Mouse (Mus musculus) kidney, postnatal 0 days (tissue): ENCODE data around the gene Syap1. TPM values are rescaled to one million over a fixed set of nuclear protein-coding genes. Genes with fewer than 3 reads are reported as not detected.
"Not testable (repeated sequence)": the region's sequence is repeated elsewhere in the genome, so short reads cannot be mapped to it uniquely, and the experiment has no call there.

Experiments
- ATAC-seq: fragments of 200-750 bp; cut with Nextera tagmentation; replicated peaks from 2 replicates; pipeline ENCODE4 v1.8.0; 2017; ENCODE audit warnings: low read depth, moderate number of reproducible peaks, moderate TSS enrichment, moderate library complexity; ENCODE audit not compliant: low FRiP score
- DNase-seq: peaks from one replicate; pipeline ENCODE4 v3.0.0-alpha.2; 2016; ENCODE audit warnings: low spot score
- H3K27ac ChIP-seq: fragments of 300-500 bp; sonication (generic); 2 replicates; pipeline ENCODE4 v1.5.1; 2014; ENCODE audit warnings: mild to moderate bottlenecking
- H3K27me3 ChIP-seq: fragments of 300-500 bp; sonication (generic); 2 replicates; pipeline ENCODE4 v1.6.1; 2014; ENCODE audit warnings: low read length, mixed read lengths; ENCODE audit not compliant: insufficient read depth
- H3K36me3 ChIP-seq: fragments of 300-500 bp; sonication (generic); 2 replicates; pipeline ENCODE4 v1.6.1; 2014; ENCODE audit warnings: low read length, mixed read lengths; ENCODE audit not compliant: insufficient read depth
- H3K4me1 ChIP-seq: fragments of 300-500 bp; sonication (generic); replicated peaks from 2 replicates; pipeline ENCODE4 v1.6.1; 2014; ENCODE audit warnings: antibody characterized with exemption, low read length, mixed read lengths; ENCODE audit not compliant: insufficient read depth
- H3K4me2 ChIP-seq: fragments of 300-500 bp; sonication (generic); 2 replicates; pipeline ENCODE4 v1.6.1; 2014; ENCODE audit warnings: mild to moderate bottlenecking, low read length, moderate library complexity, mixed read lengths
- H3K4me3 ChIP-seq: fragments of 300-500 bp; sonication (generic); replicated peaks from 2 replicates; pipeline ENCODE4 v1.5.1; 2014; ENCODE audit warnings: low read depth, low read length
- H3K9ac ChIP-seq: fragments of 300-500 bp; sonication (generic); 2 replicates; pipeline ENCODE4 v1.6.1; 2014; ENCODE audit warnings: low read depth, low read length
- H3K9me3 ChIP-seq: fragments of 300-500 bp; sonication (generic); replicated peaks from 2 replicates; pipeline ENCODE4 v1.6.1; 2016; ENCODE audit warnings: low read length, inconsistent platforms, mixed read lengths
- CTCF ChIP-seq: IDR thresholded peaks from 2 replicates; pipeline ENCODE4 v1.5.1; 2016; ENCODE audit warnings: antibody characterized with exemption, low read depth, mild to moderate bottlenecking, moderate library complexity
- whole genome bisulfite sequencing: fragments of 180-500 bp; shearing (Covaris S2); extraction: QIAGEN DNeasy Blood & Tissue Kit; methylation state at CpG from one replicate; pipeline ENCODE4 v1.1.7; 2014; 5-methylcytosine and 5-hydroxymethylcytosine counted together
- microRNA counts: library from miRNA; unstranded; fragments of <30 nt; microRNA quantifications from one replicate; lab custom pipeline; 2015
- microRNA-seq: library from miRNA; unstranded; fragments of <30 nt; microRNA quantifications from one replicate; pipeline ENCODE4, GENCODE M21; 2016
- polyA plus RNA-seq: library from polyadenylated mRNA; unstranded; fragments of >200 nt; fragmentation: Nextera tagmentation; extraction: Ambion mirVana; gene quantifications from 2 replicates; pipeline ENCODE4 v1.2.1, GENCODE M21; 2015

The Syap1 gene
- polyA plus RNA-seq, 1 experiment from 2014 or later = 62.3 TPM

DNA sequence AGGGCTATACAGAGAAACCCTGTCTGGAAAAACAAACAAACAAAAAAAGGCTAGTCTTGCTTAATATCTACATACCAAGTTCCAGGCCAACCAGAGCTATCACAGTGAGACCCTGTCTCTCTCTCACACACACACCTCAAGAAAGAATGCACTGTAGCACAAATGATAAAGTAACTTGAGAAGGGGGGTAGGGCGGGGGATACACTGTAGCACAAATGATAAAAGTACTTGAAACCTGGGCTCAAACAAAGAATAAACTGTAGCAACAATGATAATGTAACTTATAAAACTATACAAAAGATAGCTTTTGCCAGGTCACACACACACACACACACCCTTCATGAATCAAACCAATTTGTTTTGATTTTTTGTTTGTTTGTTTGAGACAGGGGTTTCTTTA lies 56.7 kb downstream of the Syap1 start:
- DNase-seq (no peak), ATAC-seq (no peak)
- Histone ChIP-seq H3K27ac (no peak overlapping the region), H3K9ac (no peak overlapping the region), H3K4me3 (no peak overlapping the region), H3K4me2 (no peak overlapping the region), H3K9me3 (no peaks in the 10 kb centered on the region), H3K27me3 (no peaks in the 10 kb centered on the region), H3K4me1 (no peaks in the 10 kb centered on the region), H3K36me3 (no peaks in the 10 kb centered on the region)
- no peak for TF ChIP-seq CTCF
- 53% methylated on average over 1 of the region's 1 CpGs for WGBS

GRCm38 (mm10) chrX:162831036-162831435 lies 57.2 kb downstream of the Syap1 start:
- TF ChIP-seq CTCF = no peak
- H3K9me3 ChIP-seq = no peaks in the 10 kb centered on the region
- no peak overlapping the region for H3K4me3 ChIP-seq
- WGBS = 41% methylated on average over 1 of the region's 1 CpGs
- no peaks in the 10 kb centered on the region for H3K4me1 ChIP-seq
- no peaks in the 10 kb centered on the region for H3K27me3 ChIP-seq
- H3K9ac ChIP-seq = no peak overlapping the region
- H3K27ac ChIP-seq = no peak overlapping the region
- DNase-seq = no peak
- no peaks in the 10 kb centered on the region for H3K36me3 ChIP-seq
- no peak overlapping the region for H3K4me2 ChIP-seq
- ATAC-seq = no peak

DNA sequence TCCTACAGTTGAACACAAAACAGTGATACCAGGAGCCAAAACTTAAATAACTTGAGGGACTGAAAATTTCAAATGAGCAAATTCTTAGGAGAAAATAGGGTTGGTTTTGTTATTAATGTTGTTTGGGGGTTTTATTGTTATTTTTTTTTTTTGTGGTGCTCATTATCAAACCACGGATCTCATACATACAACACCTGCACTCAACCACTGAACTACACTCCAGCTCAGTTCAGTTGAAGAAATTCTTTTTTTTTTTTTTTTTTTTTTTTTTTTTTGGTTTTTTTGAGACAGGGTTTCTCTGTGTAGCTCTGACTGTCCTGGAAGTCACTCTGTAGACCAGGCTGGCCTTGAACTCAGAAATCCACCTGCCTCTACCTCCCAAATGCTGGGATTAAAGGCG lies 57.9 kb downstream of the Syap1 start:
- 60% methylated on average over 2 of the region's 2 CpGs for WGBS

DNA sequence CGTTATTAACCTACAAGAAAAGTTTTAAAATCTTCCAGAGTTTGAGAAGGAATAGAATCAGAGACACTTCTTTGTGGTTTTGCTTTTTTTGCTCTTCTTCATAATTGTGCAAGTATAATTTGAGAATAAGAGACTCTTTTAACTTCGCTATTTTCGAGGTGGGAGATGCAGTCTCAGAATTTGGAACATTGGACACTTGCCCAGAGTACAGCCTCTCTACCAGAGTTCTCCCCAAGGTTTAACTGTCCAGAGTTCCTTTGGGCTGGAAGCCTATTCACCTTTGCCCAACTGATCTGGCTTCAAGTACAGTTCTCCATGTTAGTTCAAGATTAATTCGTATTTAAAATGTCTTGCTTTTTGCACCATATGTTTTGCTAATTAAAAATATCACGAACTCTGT lies 58.5 kb downstream of the Syap1 start:
- no peak overlapping the region for H3K9ac ChIP-seq
- no peak for ATAC-seq

More for the DNA sequence above, 57.9 kb downstream of the Syap1 start:
- ATAC-seq, H3K9me3 ChIP-seq, H3K27ac ChIP-seq, H3K4me1 ChIP-seq, H3K36me3 ChIP-seq, H3K9ac ChIP-seq, DNase-seq, H3K27me3 ChIP-seq, H3K4me2 ChIP-seq, H3K4me3 ChIP-seq: not testable (repeated sequence)

GRCm38 (mm10) chrX:162829203-162829708 lies 59.0 kb downstream of the Syap1 start, which contains the start of gene Txlng:
Txlng (minus strand) TSS chrX:162829454.
- H3K36me3 ChIP-seq = no peaks in the 10 kb centered on the region
- H3K4me2 ChIP-seq = peak within 1 kb of the TSS; percentile 83
- 23% methylated on average over 37 of the region's 37 CpGs for WGBS
- no peak within 1 kb of the TSS; the same call in 1 of the 2 replicates for H3K27ac ChIP-seq
- peak within 1 kb of the TSS; percentile 57 for H3K9ac ChIP-seq
- H3K27me3 ChIP-seq = no peaks in the 10 kb centered on the region
- ATAC-seq (peak; percentile 98), DNase-seq (peak; percentile 96)
- TF ChIP-seq CTCF = no peak
- H3K9me3 ChIP-seq = no peaks in the 10 kb centered on the region
- H3K4me3 ChIP-seq = peak within 1 kb of the TSS; percentile 52
- no peaks in the 10 kb centered on the region for H3K4me1 ChIP-seq

More for the DNA sequence above, 58.5 kb downstream of the Syap1 start:
- 49% methylated on average over 5 of the region's 5 CpGs for WGBS
- H3K4me3 ChIP-seq = peak overlapping the region; percentile 24; the same call in 1 of the 2 replicates
- DNase-seq = no peak
- peak overlapping the region; percentile 43; the same call in 1 of the 2 replicates for H3K4me2 ChIP-seq
- no peaks in the 10 kb centered on the region for H3K9me3 ChIP-seq
- H3K4me1 ChIP-seq = no peaks in the 10 kb centered on the region
- H3K27me3 ChIP-seq = no peaks in the 10 kb centered on the region
- H3K27ac ChIP-seq = no peak overlapping the region; the same call in 1 of the 2 replicates
- H3K36me3 ChIP-seq = no peaks in the 10 kb centered on the region
- TF ChIP-seq CTCF = no peak

DNA sequence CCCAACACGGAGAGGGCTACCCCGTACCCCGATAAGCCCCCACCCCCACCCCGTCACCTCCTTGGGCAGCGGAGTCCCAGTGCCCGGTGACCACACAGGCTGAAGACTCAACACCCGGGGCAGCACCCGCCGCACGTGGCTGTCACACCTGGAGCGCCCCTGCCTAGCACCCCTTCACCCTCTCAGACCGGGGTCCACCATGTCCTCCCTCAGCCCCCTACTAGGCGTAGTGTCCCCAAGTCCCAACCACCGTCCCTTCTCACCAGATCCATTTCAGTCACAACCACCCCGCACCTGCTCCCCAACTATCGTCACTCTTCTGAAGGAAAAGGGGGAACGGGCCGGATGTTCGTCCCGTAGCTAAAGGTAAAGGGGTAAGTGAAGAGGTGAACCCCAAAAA lies 59.5 kb downstream of the Syap1 start:
- 33% methylated on average over 18 of the region's 20 CpGs for WGBS
- peak; percentile 27; the same call in 1 of the 2 replicates for ATAC-seq
- TF ChIP-seq CTCF = no peak
- Histone ChIP-seq H3K4me1 (no peaks in the 10 kb centered on the region), H3K9ac (peak overlapping the region; percentile 57), H3K4me2 (peak overlapping the region; percentile 83), H3K27me3 (no peaks in the 10 kb centered on the region), H3K9me3 (no peaks in the 10 kb centered on the region), H3K4me3 (peak overlapping the region; percentile 52), H3K27ac (no peak overlapping the region), H3K36me3 (no peaks in the 10 kb centered on the region)
- no peak for DNase-seq

- no peaks in the 10 kb centered on the region for H3K4me1 ChIP-seq
- no peak for ATAC-seq
- TF ChIP-seq CTCF = no peak
- peak overlapping the region; percentile 83 for H3K4me2 ChIP-seq
- H3K9me3 ChIP-seq = no peaks in the 10 kb centered on the region
- DNase-seq = no peak
- no peaks in the 10 kb centered on the region for H3K27me3 ChIP-seq
- H3K9ac ChIP-seq = no peak overlapping the region
- no peaks in the 10 kb centered on the region for H3K36me3 ChIP-seq
- peak overlapping the region; percentile 52; the same call in 1 of the 2 replicates for H3K4me3 ChIP-seq
- WGBS = 46% methylated on average over 6 of the region's 6 CpGs
- H3K27ac ChIP-seq = no peak overlapping the region
Measured at GRCm38 (mm10) chrX:162828016-162828415, 60.2 kb downstream of the Syap1 start.

MicroRNAs encoded within 50 kb of the gene (microRNA counts, 519-probe panel; counts per million panel counts)
- 330 counts per million, percentile 68 among the panel's probes with 10 or more counts for microRNA mmu-miR-3473 (lab: Ali Mortazavi, UCI)

Small RNA genes lying within 50 kb of the gene (microRNA-seq; reads per million reads assigned to microRNA genes)
- not detected for gene Mir3473a

Other genes with a start within 250 kb of the Syap1 start
- gene Reps2, start 244.8 kb downstream of the Syap1 start, polyA plus RNA-seq = 1.6 and 1.7 TPM in 2 replicates
- 440 and 467 TPM in 2 replicates for gene Rbbp7, start 128.0 kb downstream of the Syap1 start, polyA plus RNA-seq
- 11.9 TPM in 2 replicates for gene Txlng, start 59.0 kb downstream of the Syap1 start, polyA plus RNA-seq
- gene Ctps2, start 12.8 kb upstream of the Syap1 start, polyA plus RNA-seq = 83.8 and 90.5 TPM in 2 replicates
- 5,307 and 6,196 TPM in 2 replicates for gene S100g, start 76.2 kb upstream of the Syap1 start, polyA plus RNA-seq